In genomic region chr6:51170414-51170813, GRCm38 (mm10) we compare ENCODE assay signal across 8 mouse cellular contexts.
DNase-seq lines count a peak whose midpoint lies in the region; ATAC-seq and TF ChIP-seq lines count a peak whose summit lies in the region.

No protein-coding gene starts in this region.

- no peaks in the 10 kb centered on the region for H3K9me3 ChIP-seq in embryonic facial prominence, embryonic 11.5 days (replicated peaks; ENCODE audit: control insufficient read depth, low read length)
- no peaks in the 10 kb centered on the region for H3K9me3 ChIP-seq in heart, embryonic 16.5 days (replicated peaks; ENCODE audit: control insufficient read depth, low read length)
- no peaks in the 10 kb centered on the region for H3K9me3 ChIP-seq in megakaryocyte, embryonic 14.5 days

- ATAC-seq in embryonic facial prominence, embryonic 11.5 days (replicated peaks; ENCODE audit: insufficient number of reproducible peaks, low FRiP score, low TSS enrichment, low read depth) = no peak
- ATAC-seq in heart, embryonic 16.5 days (replicated peaks; ENCODE audit: extremely low read depth, insufficient read depth, low FRiP score) = no peak

- TF ChIP-seq POLR2A in testis, adult 2 months (IDR thresholded peaks at IDR 0.05; ENCODE audit: control insufficient read depth, low read depth, low read length) = no peak

- no peaks in the 10 kb centered on the region for H3K36me3 ChIP-seq in embryonic facial prominence, embryonic 11.5 days (replicated peaks; ENCODE audit: control insufficient read depth, insufficient read depth, low read depth, low read length)
- no peaks in the 10 kb centered on the region for H3K36me3 ChIP-seq in heart, embryonic 16.5 days (ENCODE audit: control insufficient read depth, insufficient read depth)
- H3K36me3 ChIP-seq in megakaryocyte, embryonic 14.5 days (replicated peaks; ENCODE audit: low read length) = no peaks in the 10 kb centered on the region
- H3K36me3 ChIP-seq in testis, adult 2 months (ENCODE audit: control insufficient read depth, insufficient read depth, low read length) = no peaks in the 10 kb centered on the region

- peaks cover 7% of the 10 kb centered on the region for H3K4me1 ChIP-seq in embryonic facial prominence, embryonic 11.5 days (ENCODE audit: control insufficient read depth, insufficient read depth, low read length)
- H3K4me1 ChIP-seq in heart, embryonic 16.5 days (ENCODE audit: control insufficient read depth, insufficient read depth, low read length) = peaks cover 26% of the 10 kb centered on the region
- H3K4me1 ChIP-seq in megakaryocyte, embryonic 14.5 days = peaks cover 49% of the 10 kb centered on the region
- peaks cover 13% of the 10 kb centered on the region for H3K4me1 ChIP-seq in testis, adult 2 months (ENCODE audit: control insufficient read depth, insufficient read depth, low read length)

- peaks cover 3% of the 10 kb centered on the region; the same call in 1 of the 2 replicates for H3K27me3 ChIP-seq in embryonic facial prominence, embryonic 11.5 days (ENCODE audit: control insufficient read depth, insufficient read depth, low read length)
- H3K27me3 ChIP-seq in heart, embryonic 16.5 days (ENCODE audit: control insufficient read depth, insufficient read depth, low read length) = peaks cover 12% of the 10 kb centered on the region
- peaks cover 34% of the 10 kb centered on the region for H3K27me3 ChIP-seq in megakaryocyte, embryonic 14.5 days (replicated peaks)
- H3K27me3 ChIP-seq in testis, adult 2 months (ENCODE audit: control insufficient read depth, insufficient read depth, low read length) = peaks cover 5% of the 10 kb centered on the region

- under 1% methylated on average over 11 of the region's 11 CpGs for WGBS in embryonic facial prominence, embryonic 11.5 days
- WGBS in heart, embryonic 16.5 days = under 1% methylated on average over 11 of the region's 11 CpGs

- no peak overlapping the region for H3K4me2 ChIP-seq in embryonic facial prominence, embryonic 11.5 days (ENCODE audit: low read depth, low read length)
- peak overlapping the region; percentile 75 for H3K4me2 ChIP-seq in heart, embryonic 16.5 days (ENCODE audit: low read depth, low read length)

- no peak overlapping the region; the same call in 1 of the 2 replicates for H3K9ac ChIP-seq in embryonic facial prominence, embryonic 11.5 days (replicated peaks; ENCODE audit: low read length)
- H3K9ac ChIP-seq in heart, embryonic 16.5 days (ENCODE audit: low read length) = peak overlapping the region; percentile 67

- peak overlapping the region; percentile 98 for H3K27ac ChIP-seq in embryonic facial prominence, embryonic 11.5 days (replicated peaks; ENCODE audit: low read depth, low read length)
- H3K27ac ChIP-seq in heart, embryonic 16.5 days (ENCODE audit: low read length) = peak overlapping the region; percentile 90
- no peak overlapping the region for H3K27ac ChIP-seq in testis, adult 2 months (ENCODE audit: control insufficient read depth, insufficient read depth, low read depth, low read length)

- DNase-seq in A20 (ENCODE audit: low read depth, low spot score) = peak; percentile 89
- peak; percentile 82 for DNase-seq in ES-CJ7 (ENCODE audit: low read depth, low spot score)
- peak; percentile 91 for DNase-seq in embryonic facial prominence, embryonic 11.5 days (ENCODE audit: low spot score)
- peak; percentile 71 to 78 for DNase-seq in kidney, postnatal 25 days
- DNase-seq in left cerebral cortex, adult 9 months (ENCODE audit: low spot score in 2 of 2) = no peak

- no peak overlapping the region for H3K4me3 ChIP-seq in embryonic facial prominence, embryonic 11.5 days (ENCODE audit: low read depth, low read length)
- peak overlapping the region; percentile 49 for H3K4me3 ChIP-seq in heart, embryonic 16.5 days (ENCODE audit: low read length)
- H3K4me3 ChIP-seq in megakaryocyte, embryonic 14.5 days (replicated peaks) = peak overlapping the region; percentile 91
- H3K4me3 ChIP-seq in testis, adult 2 months (ENCODE audit: control insufficient read depth, low read depth, low read length) = no peak overlapping the region

- TF ChIP-seq CTCF in testis, adult 2 months (IDR thresholded peaks at IDR 0.05; ENCODE audit: control insufficient read depth, insufficient read depth, insufficient replicate concordance, low read depth, low read length) = peak; percentile 31; the same call in 1 of the 2 replicates

Comparison
In these comparisons a context has a peak if more than half of its experiments do, and no peak if none do; other contexts are left out.
1. DNase-seq: peak in A20 (single experiment), ES-CJ7 (single experiment), embryonic facial prominence, embryonic 11.5 days (single experiment) and kidney, postnatal 25 days (2 of 2); none in left cerebral cortex, adult 9 months (0 of 2).
2. H3K4me3 ChIP-seq: peak in heart, embryonic 16.5 days (single experiment) and megakaryocyte, embryonic 14.5 days (single experiment); none in embryonic facial prominence, embryonic 11.5 days (single experiment) and testis, adult 2 months (single experiment).